Mouse (Mus musculus) thymus, postnatal 4 days (tissue): Measurements from ENCODE around the gene Uqcc3.
"Not testable (repeated sequence)": the region's sequence is repeated elsewhere in the genome, so short reads cannot be mapped to it uniquely, and the experiment has no call there.

Source experiments
- DNase-seq: peaks from one replicate; pipeline ENCODE4 v3.0.0; 2021

Uqcc3 gene

DNA sequence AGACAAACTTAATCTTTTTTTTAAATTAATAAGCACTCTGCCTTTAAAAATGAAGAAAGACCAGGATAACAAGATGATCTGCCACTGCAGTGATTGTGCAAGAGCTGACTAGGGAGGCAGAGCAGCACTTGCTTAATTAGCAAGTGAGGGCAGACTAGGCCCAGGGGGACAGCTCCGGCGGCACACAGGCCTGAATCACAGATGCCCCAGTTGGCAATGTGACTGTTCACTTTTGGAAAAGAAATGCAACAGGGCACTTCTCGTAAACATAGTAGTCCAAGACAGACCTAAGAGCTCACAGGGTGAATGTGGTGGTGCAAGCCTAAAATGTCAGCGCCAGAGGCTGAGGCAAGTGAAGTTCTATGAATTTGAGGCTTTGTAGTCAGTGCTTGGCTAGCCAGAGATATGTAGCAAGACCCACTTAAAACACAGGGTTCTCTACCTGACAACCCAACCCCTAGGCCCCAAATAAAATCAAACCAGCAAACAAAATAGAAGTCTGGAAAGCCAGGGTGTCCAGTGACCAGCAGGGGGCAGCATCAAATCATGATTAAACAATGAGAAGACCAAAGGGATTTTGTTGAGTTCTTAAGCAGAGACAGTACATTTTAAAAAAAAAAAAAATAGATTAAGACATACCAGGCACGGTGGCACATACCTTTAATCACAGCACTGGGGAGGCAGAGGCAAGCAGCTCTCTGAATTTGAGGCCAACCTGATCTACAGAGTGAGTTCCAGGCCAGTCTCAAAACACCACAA is 36.2 kb downstream of the Uqcc3 start:
- peak; percentile 91 for DNase-seq

DNA sequence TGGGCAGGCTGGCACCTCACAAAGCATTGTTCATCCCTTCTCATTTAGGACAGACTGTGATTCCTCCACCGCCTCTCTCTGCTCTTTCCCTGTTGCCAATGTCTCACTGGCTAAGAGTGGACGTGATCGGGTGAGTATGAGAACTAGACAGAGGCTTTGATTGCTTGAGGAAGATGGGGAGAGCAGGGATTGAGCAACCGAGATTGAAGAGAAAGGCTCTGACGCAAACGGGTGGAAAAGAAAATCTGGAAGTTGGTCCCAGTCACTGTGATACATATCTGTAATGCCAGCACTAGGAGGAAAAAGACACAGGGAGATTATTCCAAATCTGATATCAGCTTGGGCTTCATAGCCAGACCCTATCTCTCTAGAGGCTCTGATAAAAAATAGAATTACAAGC is 37.8 kb downstream of the Uqcc3 start:
- DNase-seq = no peak

DNA sequence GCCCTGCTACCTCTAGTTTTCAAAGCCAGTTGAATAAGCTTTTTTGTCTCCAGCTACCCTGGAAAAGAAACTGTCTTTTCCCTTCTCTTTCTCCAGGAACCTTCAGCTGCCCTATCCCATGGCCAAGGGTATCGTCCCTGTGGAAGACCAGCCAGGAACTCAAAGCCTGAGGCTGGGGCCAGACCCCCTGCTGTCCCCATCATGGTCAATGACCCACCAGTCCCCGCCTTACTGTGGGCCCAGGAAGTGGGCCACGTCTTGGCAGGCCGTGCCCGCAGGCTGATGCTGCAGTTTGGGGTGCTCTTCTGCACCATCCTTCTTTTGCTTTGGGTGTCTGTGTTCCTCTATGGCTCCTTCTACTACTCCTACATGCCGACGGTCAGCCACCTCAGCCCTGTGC is 39.7 kb downstream of the Uqcc3 start:
- peak; percentile 28 for DNase-seq

DNA sequence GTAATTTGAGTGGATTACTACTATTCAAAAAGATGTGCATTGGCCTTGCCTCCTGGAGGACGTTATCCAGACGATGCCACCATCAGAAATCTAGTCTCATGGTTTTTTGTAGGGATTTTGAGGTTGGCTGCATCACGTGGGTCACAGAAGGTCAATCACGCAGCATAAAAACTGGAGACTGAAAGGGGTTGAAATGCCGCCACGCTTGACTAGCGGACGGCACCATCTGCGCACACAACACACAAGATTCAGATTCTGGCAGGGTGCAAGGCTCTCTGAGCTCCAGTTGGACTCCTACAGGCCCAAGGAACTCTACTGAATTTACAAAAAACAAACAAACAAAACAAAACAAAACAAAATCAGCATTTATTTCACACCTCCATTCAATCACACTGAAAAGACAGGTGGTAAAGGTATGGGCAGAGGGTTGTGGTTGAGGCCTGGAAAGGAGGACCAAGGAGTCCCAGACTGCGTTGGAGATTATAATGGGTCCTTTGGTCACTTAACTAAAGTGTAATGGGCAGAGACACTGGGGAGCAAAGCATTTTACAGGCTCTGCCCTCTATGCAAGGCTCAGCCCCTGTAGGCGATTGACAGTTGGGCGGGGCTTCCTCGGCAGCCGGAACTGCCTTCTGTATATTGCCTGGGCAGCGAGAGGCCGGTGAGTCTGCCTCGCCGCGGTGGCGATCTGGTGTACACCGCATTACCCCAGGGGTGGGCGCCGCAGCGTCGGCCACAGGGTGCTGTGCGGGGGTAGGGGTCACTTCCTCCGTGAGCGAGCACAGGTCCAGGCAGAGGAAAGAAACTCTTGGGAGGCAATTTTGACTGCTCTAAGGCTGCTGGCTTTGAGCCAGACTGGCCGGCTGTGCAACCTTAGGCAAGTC is 40.6 kb downstream of the Uqcc3 start:
- peak; percentile 73 for DNase-seq

DNA sequence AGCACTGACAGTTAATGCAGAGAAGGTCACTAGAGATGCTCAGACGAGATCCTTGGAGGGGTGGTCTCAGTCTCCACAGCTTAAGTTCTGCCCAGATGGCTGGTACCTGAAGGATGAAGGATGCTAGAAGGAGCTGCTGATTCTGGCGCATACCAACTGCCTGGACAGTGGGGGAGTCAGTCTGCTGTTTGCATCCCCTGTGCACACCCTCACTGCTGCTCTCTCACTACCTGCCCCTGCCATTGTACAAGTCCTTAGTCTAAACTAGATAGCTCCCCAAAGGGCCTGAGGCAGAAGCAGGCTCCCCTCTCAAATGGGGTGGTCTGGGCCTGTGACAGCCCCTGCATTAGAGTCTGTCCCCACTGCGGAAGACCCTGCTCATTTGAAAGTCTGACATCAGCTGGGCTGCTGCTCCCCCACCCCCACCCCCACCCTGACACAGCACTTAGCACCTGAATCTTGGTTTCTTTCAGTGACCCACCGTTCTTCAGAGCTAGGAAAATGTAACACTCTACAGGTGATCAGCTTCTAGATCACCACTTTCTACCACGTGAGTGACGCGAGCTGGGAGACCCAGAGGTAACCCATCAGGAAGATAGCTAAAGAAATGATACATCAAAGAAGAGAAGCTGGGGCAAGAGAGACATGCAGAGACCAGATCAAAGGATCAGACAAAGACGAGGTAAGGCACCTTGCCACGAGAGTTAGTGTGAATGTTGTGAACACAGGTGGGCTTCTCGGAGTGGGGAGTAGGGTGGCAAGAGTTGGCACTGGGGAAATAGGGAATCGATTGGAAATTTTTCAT is 41.4 kb downstream of the Uqcc3 start, which contains the start of gene Gng3:
Gene Gng3 (minus strand): TSS at position 92 of the 805 bp plus-strand sequence.
- peak; percentile 38 for DNase-seq

DNA sequence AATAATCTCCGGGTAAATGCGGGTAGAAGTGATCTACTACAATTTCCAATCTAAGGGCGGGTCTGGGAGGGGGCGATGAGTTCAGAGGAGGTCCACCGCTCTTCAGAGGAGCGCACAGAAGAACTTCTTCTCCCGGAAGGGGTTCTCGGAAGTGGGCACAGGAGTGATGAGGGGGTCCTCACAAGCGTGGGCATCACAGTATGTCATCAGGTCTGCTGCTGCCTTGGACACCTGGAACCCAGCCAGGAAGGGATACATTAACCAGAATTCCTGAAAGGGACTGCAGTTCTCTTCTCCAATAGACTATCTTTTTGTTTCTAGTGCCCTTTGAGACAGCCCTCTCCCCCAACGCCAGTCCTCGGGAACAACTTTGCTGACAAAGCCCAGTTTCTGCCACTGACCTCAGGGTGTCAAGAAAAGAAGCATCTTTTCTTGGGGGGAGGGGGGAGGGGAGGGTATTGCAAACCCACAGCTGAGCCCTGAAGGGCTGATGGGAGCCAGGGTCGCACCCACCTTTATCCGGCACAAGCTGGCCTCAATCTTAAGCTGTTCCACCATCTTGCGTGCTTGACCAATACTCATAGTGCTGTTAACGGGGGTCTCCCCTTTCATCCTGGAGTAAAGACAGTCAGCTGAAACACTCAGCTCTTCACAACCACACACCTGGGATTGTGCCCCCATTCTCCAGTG is 42.5 kb downstream of the Uqcc3 start:
- peak; percentile 49 for DNase-seq

DNA sequence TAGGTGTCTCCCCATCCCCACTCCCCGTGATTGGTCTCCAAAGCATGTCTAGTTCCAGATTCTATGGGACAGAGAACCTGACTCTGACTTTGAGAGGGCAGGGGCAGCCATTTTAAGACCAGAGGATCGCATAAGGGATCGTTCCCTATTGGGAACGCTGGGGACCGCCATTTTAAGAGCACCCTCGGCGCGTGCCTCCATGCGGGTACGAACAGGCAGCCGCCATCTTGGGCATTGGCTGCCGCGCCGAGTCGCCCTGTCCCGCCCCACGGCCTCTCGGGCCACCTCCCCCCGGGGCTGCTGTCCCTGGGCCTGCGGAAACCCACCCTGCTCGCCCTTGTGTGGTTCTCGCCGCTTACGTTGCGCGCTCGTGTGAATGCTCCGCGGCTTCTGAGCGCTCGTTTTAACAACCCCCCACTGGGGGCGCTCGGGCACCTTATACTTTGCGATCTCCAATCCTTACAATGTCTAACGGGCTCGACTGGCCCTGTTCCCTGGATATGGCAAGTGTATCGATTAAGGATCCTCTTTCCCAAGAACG is 43.4 kb downstream of the Uqcc3 start, which contains the start of gene Bscl2:
Gene Bscl2 (plus strand): TSS at position 217 of the 541 bp plus-strand sequence.
- DNase-seq = peak; percentile 91

DNA sequence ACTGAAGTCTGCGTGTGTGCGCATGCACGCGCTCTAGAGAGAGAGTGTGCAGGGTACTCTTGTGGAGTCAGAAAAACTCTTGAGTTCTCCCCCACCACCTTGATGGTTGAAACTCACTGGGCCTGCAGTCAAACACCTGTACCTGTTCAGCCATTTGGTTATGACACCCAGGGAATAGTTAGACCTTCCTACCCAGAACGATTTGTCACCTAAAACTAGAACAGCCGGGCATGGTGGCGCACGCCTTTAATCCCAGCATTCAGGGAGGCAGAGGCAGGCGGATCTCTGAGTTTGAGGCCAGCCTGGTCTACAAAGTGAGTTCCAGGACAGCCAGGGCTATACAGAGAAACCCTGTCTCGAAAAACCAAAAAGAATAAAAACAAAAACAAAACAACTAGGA is 44.4 kb downstream of the Uqcc3 start:
- DNase-seq = not testable (repeated sequence)

DNA sequence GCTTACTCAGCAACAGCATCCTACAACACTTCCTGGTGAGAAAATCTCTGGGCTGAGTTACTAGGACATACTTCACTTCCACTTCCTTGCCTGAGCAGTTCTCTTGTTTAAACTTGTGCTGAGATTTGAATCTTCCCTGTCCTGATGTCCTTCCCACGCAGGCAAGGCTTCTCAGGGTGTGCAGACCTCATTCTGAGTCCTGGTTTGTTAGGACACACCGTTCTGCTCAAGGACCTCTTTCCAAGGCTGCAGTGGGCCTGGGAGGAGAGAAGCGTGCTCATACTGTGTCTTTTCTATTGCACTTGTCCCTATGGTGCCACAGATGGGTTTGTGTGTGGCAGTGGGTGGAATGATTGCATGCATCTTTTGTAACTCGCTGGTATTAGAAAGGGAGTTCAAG is 47.8 kb downstream of the Uqcc3 start:
- DNase-seq = no peak

DNA sequence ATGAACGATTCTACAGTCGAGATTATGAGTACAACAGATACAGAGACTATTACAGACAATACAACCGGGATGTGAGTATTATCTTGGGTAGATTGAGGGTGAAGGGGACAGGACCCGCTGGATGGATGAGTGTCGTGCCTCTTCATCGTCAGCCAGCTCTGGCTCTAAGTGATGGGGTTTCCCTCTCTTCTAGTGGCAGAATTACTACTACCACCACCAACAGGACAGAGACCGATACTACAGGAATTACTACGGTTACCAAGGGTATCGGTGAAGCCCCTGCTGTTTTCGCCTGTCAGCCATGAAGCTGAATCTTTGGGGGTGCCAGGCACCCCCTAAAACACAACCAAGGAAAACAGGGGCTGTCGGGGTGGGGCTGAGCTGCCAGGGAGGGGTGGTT is 49.5 kb downstream of the Uqcc3 start:
- no peak for DNase-seq

DNA sequence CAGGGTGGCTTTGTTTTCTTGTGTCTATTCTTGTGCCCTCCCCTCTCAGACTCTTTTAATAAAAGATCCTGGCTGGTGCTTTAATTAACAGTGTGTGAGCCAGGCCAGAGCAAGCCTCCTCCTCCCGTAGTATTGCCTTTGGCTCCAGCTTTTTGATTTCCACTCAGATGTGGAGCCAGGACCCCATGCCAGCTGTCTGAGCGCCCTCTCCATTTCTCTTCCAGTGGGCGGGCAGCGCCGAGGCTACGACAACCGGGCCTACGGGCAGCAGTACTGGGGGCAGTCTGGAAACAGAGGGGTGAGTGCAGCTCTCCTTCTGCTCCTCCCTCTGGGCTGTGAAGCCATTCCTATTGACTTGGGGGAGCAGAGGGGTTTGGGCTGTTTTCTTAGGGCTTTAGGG is 50.1 kb downstream of the Uqcc3 start:
- no peak for DNase-seq
